Mouse (Mus musculus) lung, adult 2 months (tissue): ENCODE measurements around the gene Mamdc4.

Experiments
- CTCF ChIP-seq: fragments of 200-500 bp; IDR thresholded peaks from 2 replicates; pipeline ENCODE4 v1.5.1; 2011; ENCODE audit warnings: mild to moderate bottlenecking, low read length, control low read depth; ENCODE audit not compliant: insufficient read depth
- POLR2A ChIP-seq: fragments of 200-500 bp; IDR thresholded peaks from 2 replicates; pipeline ENCODE4 v1.6.1; 2011; ENCODE audit warnings: low read depth, mild to moderate bottlenecking, control low read depth, low read length, borderline replicate concordance; ENCODE audit errors: extremely low read depth

DNA sequence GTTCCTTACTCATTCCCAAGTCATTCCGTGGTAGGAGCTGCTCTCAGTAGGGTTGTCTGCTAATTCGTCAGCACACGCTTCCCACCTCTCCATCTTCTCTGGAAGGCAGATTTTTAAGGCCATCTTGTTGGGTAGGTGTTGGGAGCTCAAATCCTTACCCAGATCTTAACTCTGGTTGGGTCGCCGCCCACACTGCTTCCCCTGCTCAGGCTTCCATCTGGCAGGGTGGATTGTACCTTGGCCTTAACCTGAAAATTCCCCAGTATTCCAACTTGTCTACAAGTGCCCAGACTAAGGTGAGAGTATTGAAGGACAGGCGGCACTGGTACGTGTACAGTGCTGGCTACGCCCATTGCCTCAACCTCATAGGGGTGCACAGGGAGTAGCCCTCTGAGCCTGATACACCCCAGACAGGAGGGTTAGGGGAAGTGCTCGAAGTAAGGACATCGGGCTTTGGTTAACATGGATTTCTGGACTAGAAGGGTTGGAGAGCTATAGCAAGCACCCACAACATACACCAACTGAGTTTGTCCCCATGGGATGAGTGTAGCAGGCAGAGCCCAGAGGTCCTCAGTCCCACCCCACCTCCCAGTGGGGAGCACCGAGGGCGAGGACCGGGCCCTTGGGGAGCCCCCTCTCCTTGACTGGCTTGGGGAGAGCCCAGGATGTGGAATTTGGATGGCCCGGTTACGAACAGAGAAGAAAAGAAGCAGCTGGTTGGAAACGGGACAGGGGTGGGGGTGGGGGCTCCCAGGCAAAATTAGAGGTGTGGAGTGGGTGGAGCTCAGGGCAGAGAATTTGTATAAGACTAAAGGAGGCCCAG, 1.6 kb upstream of the Mamdc4 start:
- TF ChIP-seq CTCF (no peak), POLR2A (no peak)
